Mouse (Mus musculus): Measurements from ENCODE around the gene Lrrc26. TPM values are rescaled to one million over a fixed set of nuclear protein-coding genes. Genes with fewer than 3 reads are reported as not detected.

Gene Lrrc26
- polyA plus RNA-seq, 1 experiment from 2014 or later = 0.14 TPM

- H3K4me2 ChIP-seq = peak overlapping the region; percentile 86
- no peaks in the 10 kb centered on the region for H3K9me3 ChIP-seq (replicated peaks)
- H3K4me1 ChIP-seq = peaks cover 6% of the 10 kb centered on the region
- ATAC-seq = no peak
- no peak overlapping the region for H3K27ac ChIP-seq
- peak overlapping the region; percentile 67 for H3K9ac ChIP-seq
- peaks cover 72% of the 10 kb centered on the region for H3K27me3 ChIP-seq
- H3K36me3 ChIP-seq (ENCODE audit: poor library complexity, severe bottlenecking) = no peaks in the 10 kb centered on the region
- WGBS = 48% methylated on average over 14 of the region's 14 CpGs
- H3K4me3 ChIP-seq = peak overlapping the region; percentile 54
These were observed 16.1 kb downstream of the Lrrc26 start for GRCm38 (mm10) chr2:25305587-25306359.

GRCm38 (mm10) chr2:25310180-25310579, 20.5 kb downstream of the Lrrc26 start:
- no peak for ATAC-seq
- WGBS = 54% methylated on average over 10 of the region's 10 CpGs
- no peaks in the 10 kb centered on the region for H3K36me3 ChIP-seq (ENCODE audit: poor library complexity, severe bottlenecking)

GRCm38 (mm10) chr2:25310969-25311368, 21.3 kb downstream of the Lrrc26 start:
- Histone ChIP-seq H3K9ac (no peak overlapping the region), H3K4me1 (no peaks in the 10 kb centered on the region), H3K36me3 (ENCODE audit: poor library complexity, severe bottlenecking) (no peaks in the 10 kb centered on the region), H3K27ac (no peak overlapping the region), H3K4me2 (no peak overlapping the region), H3K9me3 (replicated peaks) (no peaks in the 10 kb centered on the region), H3K4me3 (no peak overlapping the region), H3K27me3 (peaks cover 98% of the 10 kb centered on the region)
- WGBS = 2% methylated on average over 22 of the region's 22 CpGs
- ATAC-seq = no peak

More at GRCm38 (mm10) chr2:25310180-25310579, 20.5 kb downstream of the Lrrc26 start:
- H3K4me1 ChIP-seq = no peaks in the 10 kb centered on the region
- H3K9ac ChIP-seq = no peak overlapping the region
- H3K9me3 ChIP-seq (replicated peaks) = no peaks in the 10 kb centered on the region
- no peak overlapping the region for H3K4me2 ChIP-seq
- peaks cover 96% of the 10 kb centered on the region for H3K27me3 ChIP-seq
- H3K4me3 ChIP-seq = no peak overlapping the region
- no peak overlapping the region for H3K27ac ChIP-seq

GRCm38 (mm10) chr2:25311491-25311891, 21.8 kb downstream of the Lrrc26 start:
- H3K9ac ChIP-seq = no peak overlapping the region
- no peak overlapping the region for H3K4me2 ChIP-seq
- WGBS = 6% methylated on average over 11 of the region's 11 CpGs
- H3K9me3 ChIP-seq (replicated peaks) = no peaks in the 10 kb centered on the region
- H3K27me3 ChIP-seq = peaks cover 98% of the 10 kb centered on the region
- ATAC-seq = no peak
- no peaks in the 10 kb centered on the region for H3K4me1 ChIP-seq
- no peak overlapping the region for H3K27ac ChIP-seq
- H3K36me3 ChIP-seq (ENCODE audit: poor library complexity, severe bottlenecking) = no peaks in the 10 kb centered on the region
- H3K4me3 ChIP-seq = no peak overlapping the region

- Histone ChIP-seq H3K4me2 (peak overlapping the region; percentile 60), H3K9me3 (replicated peaks) (no peaks in the 10 kb centered on the region), H3K36me3 (ENCODE audit: poor library complexity, severe bottlenecking) (no peaks in the 10 kb centered on the region), H3K27ac (no peak overlapping the region), H3K27me3 (peaks cover 89% of the 10 kb centered on the region), H3K4me1 (peaks cover 3% of the 10 kb centered on the region; the same call in 1 of the 2 replicates), H3K4me3 (peak overlapping the region; percentile 43), H3K9ac (peak overlapping the region; percentile 58)
- peak; percentile 65 for ATAC-seq
- WGBS = 7% methylated on average over 31 of the region's 31 CpGs
These were observed 28.6 kb downstream of the Lrrc26 start for GRCm38 (mm10) chr2:25318119-25318966.

- H3K27me3 ChIP-seq = peaks cover 81% of the 10 kb centered on the region
- H3K4me2 ChIP-seq = peak within 1 kb of the TSS; percentile 60
- H3K9ac ChIP-seq = peak within 1 kb of the TSS; percentile 58
- no peak within 1 kb of the TSS for H3K27ac ChIP-seq
- H3K4me1 ChIP-seq = peaks cover 3% of the 10 kb centered on the region; the same call in 1 of the 2 replicates
- H3K36me3 ChIP-seq (ENCODE audit: poor library complexity, severe bottlenecking) = no peaks in the 10 kb centered on the region
- peak within 1 kb of the TSS; percentile 43 for H3K4me3 ChIP-seq
- WGBS = 10% methylated on average over 58 of the region's 58 CpGs
- H3K9me3 ChIP-seq (replicated peaks) = no peaks in the 10 kb centered on the region
- ATAC-seq = peak; percentile 86
These were observed 29.5 kb downstream of the Lrrc26 start, which contains the start of gene Grin1 for GRCm38 (mm10) chr2:25318971-25319773. Grin1 (minus strand) TSS chr2:25319187.

- H3K9ac ChIP-seq = no peak overlapping the region
- no peak overlapping the region for H3K4me3 ChIP-seq
- no peaks in the 10 kb centered on the region for H3K9me3 ChIP-seq (replicated peaks)
- peaks cover 3% of the 10 kb centered on the region; the same call in 1 of the 2 replicates for H3K4me1 ChIP-seq
- 44% methylated on average over 2 of the region's 2 CpGs for WGBS
- H3K27ac ChIP-seq = no peak overlapping the region
- ATAC-seq = no peak
- no peak overlapping the region for H3K4me2 ChIP-seq
- H3K27me3 ChIP-seq = peaks cover 75% of the 10 kb centered on the region
- H3K36me3 ChIP-seq (ENCODE audit: poor library complexity, severe bottlenecking) = no peaks in the 10 kb centered on the region
These were observed 30.4 kb downstream of the Lrrc26 start for GRCm38 (mm10) chr2:25320084-25320483.

GRCm38 (mm10) chr2:25326036-25326435, 36.3 kb downstream of the Lrrc26 start:
- no peak for ATAC-seq
- WGBS = 75% methylated on average over 2 of the region's 2 CpGs
- no peak overlapping the region for H3K9ac ChIP-seq

GRCm38 (mm10) chr2:25328440-25328839, 38.7 kb downstream of the Lrrc26 start:
- Histone ChIP-seq H3K9me3 (replicated peaks) (no peaks in the 10 kb centered on the region), H3K27me3 (0 out of 2 replicates have a peak, but pooled peaks cover 3% of the 10 kb centered on the region), H3K4me1 (peaks cover 15% of the 10 kb centered on the region), H3K9ac (no peak overlapping the region), H3K4me3 (no peak overlapping the region), H3K4me2 (no peak overlapping the region), H3K36me3 (ENCODE audit: poor library complexity, severe bottlenecking) (no peaks in the 10 kb centered on the region), H3K27ac (no peak overlapping the region)
- ATAC-seq = no peak
- 33% methylated on average over 7 of the region's 7 CpGs for WGBS

More at GRCm38 (mm10) chr2:25326036-25326435, 36.3 kb downstream of the Lrrc26 start:
- Histone ChIP-seq H3K27me3 (peaks cover 17% of the 10 kb centered on the region), H3K4me1 (peaks cover under 1% of the 10 kb centered on the region; the same call in 1 of the 2 replicates), H3K9me3 (replicated peaks) (no peaks in the 10 kb centered on the region), H3K36me3 (ENCODE audit: poor library complexity, severe bottlenecking) (no peaks in the 10 kb centered on the region), H3K4me2 (no peak overlapping the region), H3K4me3 (no peak overlapping the region), H3K27ac (no peak overlapping the region)

- Histone ChIP-seq H3K36me3 (ENCODE audit: poor library complexity, severe bottlenecking) (peaks cover 27% of the 10 kb centered on the region), H3K9ac (peak overlapping the region; percentile 92), H3K27ac (no peak overlapping the region), H3K9me3 (replicated peaks) (no peaks in the 10 kb centered on the region), H3K4me1 (peaks cover 21% of the 10 kb centered on the region), H3K4me2 (peak overlapping the region; percentile 97), H3K27me3 (no peaks in the 10 kb centered on the region), H3K4me3 (peak overlapping the region; percentile 90)
- ATAC-seq = no peak
- 63% methylated on average over 9 of the region's 9 CpGs for WGBS
These were observed 41.8 kb downstream of the Lrrc26 start for GRCm38 (mm10) chr2:25331470-25331869.

GRCm38 (mm10) chr2:25332286-25333160, 42.8 kb downstream of the Lrrc26 start, which contains the start of gene Man1b1:
Man1b1 (plus strand) TSS chr2:25332338.
- Histone ChIP-seq H3K4me3 (peak within 1 kb of the TSS; percentile 90), H3K36me3 (ENCODE audit: poor library complexity, severe bottlenecking) (peaks cover 37% of the 10 kb centered on the region), H3K9me3 (replicated peaks) (no peaks in the 10 kb centered on the region), H3K27ac (peak within 1 kb of the TSS; percentile 83), H3K9ac (peak within 1 kb of the TSS; percentile 92), H3K4me2 (peak within 1 kb of the TSS; percentile 97), H3K27me3 (no peaks in the 10 kb centered on the region), H3K4me1 (peaks cover 21% of the 10 kb centered on the region)
- peak; percentile 98 for ATAC-seq
- WGBS = under 1% methylated on average over 78 of the region's 78 CpGs
